Mouse (Mus musculus): ENCODE data around the gene Ddah2.

GRCm38 (mm10) chr17:35070556-35071229, 11.9 kb downstream of the Ddah2 start:
- TF ChIP-seq CTCF (IDR thresholded peaks at IDR 0.05; ENCODE audit: borderline replicate concordance, insufficient read depth, low read depth, low read length) (peak; percentile 78), POLR2A (IDR thresholded peaks at IDR 0.05; ENCODE audit: borderline replicate concordance, insufficient read depth, low read length) (no peak; the same call in 1 of the 2 replicates)

Measured in cerebellum, adult 2 months (tissue).